Mouse (Mus musculus) left cerebral cortex, postnatal 14 days (tissue): ENCODE measurements at regions not wholly inside any gene's neighbourhood (a gene's known extent, or its start where the extent isn't known, plus 50 kb on each side); places are given as distances from the start of the nearest gene placed in this dataset.

ENCODE experiments used
- DNase-seq, 2 experiments: peaks; one replicate each; pipeline ENCODE4 v3.0.0; 2021 to 2022; ENCODE audit warnings: low spot score in 2 of 2, mixed read lengths in 1 of 2
- intact Hi-C: fragments of 180-260 bp; cut with DNase I; formaldehyde crosslinking; loops from one replicate; pipeline ENCODE4 v1.15.1; 2025
- microRNA-seq, 2 experiments: library from miRNA; unstranded; fragments of <30 nt; microRNA quantifications; one replicate each; pipeline ENCODE4 v1.2.0; 2022

GRCm38 (mm10) chr2:159725158-159726076 lies 608.5 kb downstream of the Gm826 start:
- intact Hi-C loops, result no loop called here
- DNase-seq, result no peak

- DNase-seq, result no peak
- intact Hi-C loops, result no loop called here
These were observed 604.7 kb downstream of the Gm826 start for GRCm38 (mm10) chr2:159729301-159729700.

GRCm38 (mm10) chr2:159730221-159730620 lies 603.7 kb downstream of the Gm826 start:
- intact Hi-C loops, result no loop called here
- no peak for DNase-seq

GRCm38 (mm10) chr2:159731305-159731704 lies 602.7 kb downstream of the Gm826 start:
- DNase-seq, result no peak
- intact Hi-C loops, result no loop called here

- DNase-seq, result no peak
- intact Hi-C loops, result no loop called here
These were observed 601.5 kb downstream of the Gm826 start for GRCm38 (mm10) chr2:159732413-159732812.

- intact Hi-C loops, result no loop called here
- no peak for DNase-seq
These were observed 599.4 kb downstream of the Gm826 start for GRCm38 (mm10) chr2:159734576-159734975.

- intact Hi-C loops, result no loop called here
- DNase-seq, result peak; percentile 22 to 37
These were observed 578.4 kb downstream of the Gm826 start for GRCm38 (mm10) chr2:159755541-159756011.

- DNase-seq, result no peak
- intact Hi-C loops, result no loop called here
These were observed 573.2 kb downstream of the Gm826 start for GRCm38 (mm10) chr2:159760806-159761205.

- intact Hi-C loops, result no loop called here
- DNase-seq, result no peak
These were observed 570.8 kb downstream of the Gm826 start for GRCm38 (mm10) chr2:159763115-159763514.

Small RNA genes lying in the stretch of these regions (microRNA-seq; reads per million reads assigned to microRNA genes)
- 0 reads per million in 2 experiments for gene Gm44319
